Mouse (Mus musculus): ENCODE data around the gene Gm20388.
A peak's percentile ranks its signal among the peaks of the same experiment; 100 is the strongest.

- TF ChIP-seq POLR2A (IDR thresholded peaks at IDR 0.05; ENCODE audit: extremely low read depth, insufficient read depth, low read length) (no peak), CTCF (IDR thresholded peaks at IDR 0.05; ENCODE audit: extremely low read depth, insufficient read depth, low read length) (peak; percentile 45)
Measured at GRCm38 (mm10) chr8:122660022-122660421, 2749.4 kb downstream of the Gm20388 start.

Measured in cortical plate, adult 2 months (tissue).